Mouse (Mus musculus) c-Kit-positive CD71-negative TER-119-negative erythroid progenitor cells, embryonic 14.5 days (primary cell): ENCODE data around the gene Exd1.

ENCODE experiments used
- DNase-seq: peaks from one replicate; pipeline ENCODE4 v3.0.0-alpha.2; 2013; ENCODE audit warnings: low read depth

Exd1 gene

DNA sequence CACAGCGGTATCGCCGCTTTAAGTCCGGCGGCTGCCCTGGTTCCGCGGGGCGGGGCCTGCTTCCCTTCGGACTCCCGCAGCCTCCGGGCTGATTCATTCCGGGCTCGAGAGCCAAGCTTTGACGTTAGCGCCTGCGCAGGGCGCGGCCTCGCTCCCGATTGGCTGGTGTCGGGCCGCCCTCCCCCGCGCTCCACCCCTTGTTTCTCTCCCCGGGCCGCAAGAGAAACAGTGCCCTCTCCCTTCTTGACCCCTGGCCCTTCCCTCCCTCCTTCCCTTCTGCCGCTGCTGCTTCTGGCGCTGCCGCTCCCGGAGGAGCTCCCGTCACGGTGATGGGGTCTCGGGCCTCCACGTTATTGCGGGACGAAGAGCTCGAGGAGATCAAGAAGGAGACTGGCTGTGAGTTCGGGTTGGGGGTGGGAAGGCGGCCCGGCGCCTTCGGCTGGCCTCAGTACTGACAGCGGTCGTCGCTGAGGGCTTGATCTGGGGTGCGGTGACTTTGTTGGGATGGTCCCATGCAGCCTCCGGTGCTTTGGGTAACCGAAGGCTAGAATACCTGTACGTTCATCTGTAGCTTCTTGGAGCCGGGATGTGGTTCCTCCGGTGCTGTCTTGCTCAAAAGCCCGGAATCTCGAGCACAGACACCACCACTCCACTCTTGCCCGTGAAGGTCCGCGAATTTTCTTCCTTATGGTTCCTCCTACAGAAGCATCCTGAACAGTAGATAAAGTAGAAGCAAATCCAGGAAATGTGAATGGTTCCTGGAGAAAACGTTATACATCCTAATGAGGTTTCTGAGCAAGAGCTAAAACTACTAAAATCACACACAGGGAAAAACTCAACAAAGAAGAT is at the start of gene Exd1, which contains the start of gene Chp1:
Exd1 (minus strand) TSS at position 106 of the 849 bp plus-strand sequence.
Chp1 (plus strand) TSS at position 176 of the 849 bp plus-strand sequence.
- DNase-seq = peak; percentile 98

DNA sequence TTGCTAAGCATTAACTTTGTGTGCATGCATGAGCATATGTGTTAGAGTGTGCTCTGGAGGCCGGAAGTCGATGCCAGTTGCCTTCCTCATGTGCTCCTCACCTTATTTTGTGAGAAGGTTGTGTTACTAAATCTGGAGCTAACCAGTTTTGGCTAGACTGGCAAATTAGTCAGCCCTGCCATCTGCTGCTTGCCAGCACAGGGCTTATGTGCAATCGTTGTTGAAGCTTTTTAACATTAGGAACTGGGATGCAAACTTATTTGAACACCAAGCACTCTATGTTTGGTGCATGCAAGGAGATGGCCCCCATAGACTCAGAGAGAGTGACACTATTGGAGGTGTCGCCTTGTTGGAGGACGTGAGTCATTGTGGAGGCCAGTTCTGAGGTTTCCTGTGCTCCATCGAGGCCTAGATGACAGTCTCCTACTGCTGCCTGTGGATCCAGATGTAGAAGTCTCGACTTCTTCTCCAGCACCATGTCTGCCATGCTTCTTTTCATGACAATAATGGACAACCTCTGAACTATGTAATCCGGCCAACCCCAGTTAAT is 49.4 kb upstream of the Exd1 start:
- no peak for DNase-seq

DNA sequence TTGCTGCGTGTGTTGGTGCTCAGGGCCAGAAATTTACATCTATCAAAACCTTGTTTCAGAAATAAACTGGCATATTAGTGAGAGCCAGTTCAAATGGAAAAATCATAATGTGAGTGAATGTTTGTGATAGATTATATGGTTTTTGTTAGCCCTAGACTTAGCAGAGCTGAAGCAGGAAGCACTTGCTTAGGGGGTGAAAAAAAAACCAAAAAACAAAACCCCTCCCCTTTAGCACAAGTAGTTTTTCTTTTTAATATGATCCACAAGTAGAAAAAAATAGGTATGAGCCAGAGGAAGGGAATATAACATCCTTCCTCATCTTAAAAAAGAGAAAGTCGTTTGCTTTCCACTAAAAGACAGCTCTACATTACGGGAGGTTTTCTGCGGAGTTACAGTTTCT is 47.9 kb upstream of the Exd1 start:
- DNase-seq = no peak

DNA sequence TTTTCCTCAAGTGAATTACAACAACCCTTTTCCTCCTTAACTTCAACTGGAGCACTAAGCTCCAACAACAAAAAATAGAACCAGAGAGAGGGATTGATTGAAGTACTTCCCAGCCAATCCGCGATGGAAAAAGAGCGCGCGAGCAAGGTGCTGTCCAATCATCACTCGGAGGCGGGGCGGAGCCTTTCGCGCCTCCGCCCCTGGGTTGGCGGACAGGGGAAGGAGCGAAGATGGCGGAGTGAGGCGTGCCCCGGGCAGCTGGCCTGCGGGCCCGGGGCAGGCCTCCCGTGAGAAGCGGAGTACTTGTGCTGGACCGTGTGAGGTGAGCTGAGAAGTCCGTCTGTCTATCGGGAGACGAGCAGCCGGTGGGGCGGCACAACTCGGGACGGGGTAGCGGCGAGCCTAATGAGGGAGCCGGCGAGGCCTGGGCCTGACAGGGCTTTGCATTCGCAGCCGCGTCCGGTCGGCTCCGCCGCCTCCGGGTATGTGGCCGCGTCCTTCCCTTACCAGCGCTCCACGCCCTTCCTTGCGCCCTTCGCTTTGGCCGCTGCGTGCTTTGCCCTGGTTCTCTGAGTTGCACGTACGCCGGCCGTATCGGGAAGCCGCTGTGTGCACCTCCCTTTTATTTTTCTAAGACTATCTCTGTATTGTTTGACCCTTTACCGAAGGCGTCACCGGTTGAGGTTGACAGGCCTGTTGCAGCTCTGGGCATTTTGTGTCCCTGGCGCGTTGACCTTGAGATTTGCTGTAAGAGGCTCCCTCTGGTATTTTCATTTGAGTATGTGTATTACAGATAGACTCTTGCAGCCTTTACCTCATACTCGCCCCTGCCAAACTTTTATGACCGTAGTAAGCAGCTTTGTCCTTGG is 46.9 kb upstream of the Exd1 start:
- DNase-seq = peak; percentile 96

DNA sequence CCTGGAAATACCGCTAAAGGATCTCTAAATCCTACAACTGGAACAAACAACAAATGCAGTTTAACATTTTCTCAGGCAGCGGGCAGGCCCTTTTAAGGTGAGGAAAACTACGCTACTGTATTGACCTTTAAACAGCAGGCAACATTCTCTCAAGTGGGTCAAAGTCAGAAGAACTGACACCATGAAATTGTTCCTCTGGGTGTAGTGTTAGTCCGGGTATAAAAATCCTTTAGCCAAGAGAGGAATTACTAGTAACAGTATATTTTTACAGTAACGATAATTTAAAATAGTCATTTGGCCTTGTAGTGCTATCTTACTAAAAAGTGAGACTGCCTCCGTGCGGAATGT is 46.3 kb upstream of the Exd1 start:
- DNase-seq = no peak

DNA sequence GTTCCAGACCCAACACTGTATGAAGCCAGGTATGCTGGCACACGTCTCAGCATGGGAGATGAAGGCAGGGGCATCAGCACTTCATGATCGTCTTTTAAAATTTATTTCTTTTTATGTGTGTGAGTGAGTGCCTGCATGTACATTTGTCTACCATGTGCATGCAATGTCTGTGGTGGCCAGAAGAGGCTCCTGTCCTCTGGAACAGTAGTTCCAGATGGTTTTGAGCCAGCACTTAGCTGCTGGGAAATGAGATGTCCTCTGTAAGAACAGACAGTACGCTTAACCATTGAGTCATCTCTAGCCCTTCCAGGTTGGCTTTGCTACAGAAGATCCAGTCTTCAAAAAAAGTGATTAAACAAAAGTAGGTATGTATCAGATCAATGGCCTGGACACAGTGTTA is 43.8 kb upstream of the Exd1 start:
- DNase-seq = no peak

DNA sequence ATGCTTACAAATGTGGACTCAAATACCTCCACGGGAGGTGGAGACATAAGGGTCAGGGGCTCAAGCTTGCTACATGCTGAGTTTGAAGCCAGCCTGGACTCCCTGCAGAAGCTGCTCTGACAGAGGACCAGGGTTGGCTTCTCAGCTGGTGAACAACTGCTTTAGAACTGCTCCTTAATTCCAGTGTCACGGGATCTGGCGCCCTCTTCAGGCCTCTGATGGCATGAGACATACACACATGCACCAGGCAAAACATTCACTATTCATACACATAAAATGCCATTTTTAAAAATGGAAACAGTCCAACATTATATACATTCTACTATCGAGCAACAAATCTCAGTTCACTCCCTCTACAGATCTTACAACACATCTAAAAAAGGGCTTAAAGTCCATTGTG is 40.0 kb upstream of the Exd1 start:
- peak; percentile 70 for DNase-seq

DNA sequence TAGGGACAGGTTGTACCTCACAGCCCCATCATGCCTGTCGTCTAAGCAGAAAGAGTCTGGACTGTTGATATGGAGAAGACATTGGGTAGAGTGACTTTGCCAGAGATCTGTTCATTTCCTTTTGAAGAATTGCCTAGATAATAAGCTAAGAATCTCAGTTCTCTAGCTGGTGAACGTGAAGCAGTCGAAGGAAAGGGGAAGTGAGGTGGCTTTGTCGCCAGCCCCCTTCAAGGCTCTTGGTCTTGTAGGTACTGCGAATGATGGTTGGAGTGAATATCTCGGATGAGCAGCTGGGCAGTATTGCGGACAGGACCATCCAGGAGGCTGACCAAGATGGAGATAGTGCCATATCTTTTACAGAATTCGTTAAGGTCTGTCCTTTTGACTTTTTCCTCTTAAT is 36.9 kb upstream of the Exd1 start:
- no peak for DNase-seq

DNA sequence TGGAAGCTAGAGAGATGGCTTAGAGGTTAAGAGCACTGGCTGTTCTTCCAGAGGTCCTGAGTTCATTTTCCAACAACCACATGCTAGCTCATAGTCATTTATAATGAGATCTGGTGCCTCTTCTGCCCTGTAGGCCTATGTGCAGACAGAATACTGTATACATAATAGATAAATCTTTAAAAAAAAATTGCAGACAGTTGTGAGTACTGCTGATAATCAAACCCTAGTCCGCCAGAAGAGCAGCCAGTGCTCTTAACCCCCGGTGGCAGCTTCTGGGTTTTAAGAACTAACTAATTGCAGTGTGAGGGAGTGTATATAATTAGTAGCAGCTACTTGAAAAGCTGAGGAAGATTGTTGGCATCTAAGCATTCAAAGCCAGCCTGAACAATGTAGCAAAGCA is 36.0 kb upstream of the Exd1 start:
- no peak for DNase-seq

DNA sequence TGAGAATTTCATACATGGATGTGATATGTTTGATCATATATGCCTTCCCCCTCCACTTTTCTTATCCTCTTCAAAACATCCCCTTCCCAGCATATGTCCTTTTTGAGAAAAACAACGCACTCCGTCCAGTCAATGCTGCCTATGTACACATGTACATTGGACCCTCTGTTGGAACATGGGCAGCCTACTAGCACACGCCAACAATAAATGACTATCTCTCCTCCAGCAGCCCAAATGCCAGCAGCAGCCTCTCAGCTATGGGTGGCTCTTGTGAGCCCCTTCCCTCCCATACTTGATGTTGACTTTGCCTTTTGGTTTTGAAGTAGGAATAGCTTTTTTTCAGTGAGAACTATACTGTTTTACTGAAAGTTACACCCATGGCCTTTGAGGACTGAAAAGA is 34.1 kb upstream of the Exd1 start:
- no peak for DNase-seq

DNA sequence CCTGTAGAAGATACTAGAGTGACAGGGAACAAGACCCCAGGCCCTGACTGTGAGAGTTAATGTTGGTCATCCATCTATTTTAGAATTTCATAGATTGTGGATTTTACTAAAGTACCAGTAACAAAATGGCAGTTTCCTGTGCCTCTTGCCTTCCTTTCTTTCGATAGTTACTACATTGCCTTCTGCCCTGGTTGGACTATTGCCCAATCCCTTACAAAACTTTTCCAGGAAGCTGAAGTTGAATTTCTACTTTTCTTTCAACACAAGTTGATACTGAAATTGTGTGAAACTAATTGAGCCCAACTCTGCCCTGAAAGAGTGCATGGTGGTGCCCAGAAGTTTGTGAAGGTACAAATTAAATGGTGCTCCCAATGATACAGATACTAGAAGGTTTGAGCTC is 25.0 kb upstream of the Exd1 start:
- no peak for DNase-seq

DNA sequence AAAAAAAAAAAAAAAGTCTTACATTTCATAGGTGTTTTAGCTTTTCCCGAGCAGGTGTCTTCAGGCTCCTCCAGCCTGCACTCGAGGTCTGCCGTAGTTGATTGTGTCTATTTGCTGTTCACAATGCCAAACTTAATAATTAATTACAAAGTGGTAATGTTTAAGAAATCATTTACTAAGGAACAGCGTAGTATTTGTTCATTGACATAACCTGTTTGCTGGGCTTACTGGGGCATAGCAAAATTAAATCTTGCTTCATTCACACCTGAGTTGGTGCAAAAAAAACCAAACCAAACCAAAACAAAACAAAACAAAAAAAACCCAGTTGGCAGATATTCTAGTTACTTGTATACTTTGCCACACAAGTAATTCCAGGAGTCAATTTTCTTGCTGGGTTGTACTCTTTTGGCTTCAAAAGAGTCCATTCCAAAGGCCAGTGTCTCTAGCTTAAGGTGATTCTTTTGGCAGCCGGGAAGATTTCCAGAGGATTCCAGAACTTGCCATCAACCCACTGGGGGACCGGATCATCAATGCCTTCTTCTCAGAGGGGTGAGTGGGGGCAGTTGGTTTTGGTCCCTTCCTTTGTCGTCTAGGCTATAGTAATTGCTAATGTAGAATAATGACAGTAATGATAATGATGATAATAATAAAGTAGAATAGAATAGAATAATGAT is 18.9 kb upstream of the Exd1 start:
- no peak for DNase-seq

DNA sequence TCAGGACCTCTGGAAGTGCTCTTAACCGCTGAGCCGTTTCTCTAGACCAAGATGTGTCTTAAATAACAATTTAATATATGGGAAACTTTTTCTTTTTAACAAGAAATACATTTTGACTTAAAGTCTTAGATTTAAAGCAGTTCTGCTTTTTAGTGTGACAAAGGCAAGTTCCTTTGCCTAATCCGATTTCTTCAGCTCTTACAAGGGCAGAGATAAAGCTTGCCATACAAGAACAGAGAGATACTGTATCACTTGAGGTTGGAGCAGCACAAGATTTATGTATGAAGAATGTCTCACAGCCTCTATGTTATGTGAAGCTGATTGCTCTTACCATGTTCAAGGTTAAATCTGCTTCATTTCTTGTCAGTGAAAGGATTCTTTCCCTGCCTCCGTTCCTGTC is 17.9 kb upstream of the Exd1 start:
- no peak for DNase-seq

DNA sequence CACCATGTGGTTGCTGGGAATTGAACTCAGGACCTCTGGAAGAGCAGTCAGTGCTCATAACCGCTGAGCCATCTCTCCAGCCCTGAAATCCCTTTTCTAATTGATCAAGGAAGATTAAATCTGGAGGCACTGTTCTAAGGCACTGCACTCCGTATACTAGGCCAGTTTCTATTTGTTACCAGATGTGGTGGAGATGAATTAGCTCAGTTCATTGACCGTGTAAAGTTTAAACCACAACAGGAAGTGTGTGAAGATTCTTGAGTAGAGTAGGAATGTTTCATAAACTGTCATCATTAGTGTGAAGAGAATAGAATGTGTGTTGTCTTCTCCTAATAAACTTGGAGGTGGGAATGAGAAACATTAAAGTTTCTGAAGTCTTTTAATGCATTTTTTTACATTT is 14.4 kb upstream of the Exd1 start:
- DNase-seq = no peak

DNA sequence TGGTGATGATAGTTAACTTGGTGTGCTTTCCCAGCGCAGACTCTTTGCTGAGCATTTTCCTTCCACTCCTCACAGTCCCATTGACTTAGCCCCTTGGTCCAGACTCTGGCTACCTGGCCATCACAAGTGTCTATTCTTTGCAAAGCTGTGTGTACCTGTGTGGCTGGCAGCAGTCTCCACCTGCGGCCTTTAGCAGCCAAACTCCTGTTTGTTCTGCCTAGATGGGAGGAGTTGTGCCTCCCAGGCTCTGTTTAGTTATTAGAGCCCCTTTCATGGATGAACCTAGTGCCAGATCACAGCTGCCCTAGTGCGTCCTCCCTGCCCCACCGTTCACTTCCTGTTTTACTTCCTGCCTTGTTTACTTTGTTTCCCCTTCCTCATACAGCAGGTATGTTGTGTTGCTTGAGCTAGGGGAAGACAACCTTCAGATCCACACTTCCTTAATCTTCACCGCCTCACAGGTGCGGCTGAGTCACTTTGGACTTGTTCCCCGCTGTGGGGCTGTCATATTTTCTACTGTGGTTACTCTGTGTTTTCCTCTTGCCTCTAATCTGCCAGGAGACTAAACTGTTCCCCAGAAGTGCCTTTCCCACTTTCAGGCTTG is 11.4 kb upstream of the Exd1 start:
- peak; percentile 22 for DNase-seq

DNA sequence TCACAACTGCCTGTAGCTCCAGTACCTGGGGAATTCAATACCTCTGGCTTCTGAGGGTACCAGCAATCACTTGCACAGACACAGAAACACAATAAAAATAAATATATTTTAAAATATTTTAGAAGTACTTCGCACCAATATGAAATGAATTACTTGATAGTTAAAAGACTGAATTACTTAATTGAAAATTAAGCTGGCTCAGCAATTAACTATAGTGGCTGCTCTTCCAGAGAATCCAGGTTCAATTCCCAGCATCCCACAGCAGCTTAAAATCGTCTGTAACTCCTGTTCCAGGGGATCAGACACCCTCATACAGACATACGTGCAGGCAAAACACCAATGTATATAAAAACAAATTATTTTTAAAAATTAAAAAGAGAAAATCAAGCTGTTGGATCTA is 10.6 kb upstream of the Exd1 start:
- no peak for DNase-seq

DNA sequence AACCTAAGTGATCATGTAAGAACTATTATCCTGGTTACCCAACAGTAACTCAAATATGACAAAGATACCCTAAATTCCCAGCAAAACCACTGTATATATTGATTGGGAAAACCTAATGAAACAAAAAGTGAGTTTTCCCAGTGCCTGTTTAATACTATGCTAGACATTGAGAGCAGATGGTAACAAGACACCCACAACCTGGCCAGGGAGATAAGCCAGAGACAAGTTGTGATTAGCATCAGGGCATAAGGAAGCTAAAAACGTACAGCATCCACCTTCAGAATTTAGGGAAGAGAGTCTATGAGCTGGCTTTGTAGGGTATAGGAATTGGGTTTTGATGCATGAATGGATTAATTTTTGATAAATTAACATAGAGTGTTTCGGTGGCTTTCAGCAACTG is 2.3 kb upstream of the Exd1 start:
- no peak for DNase-seq

DNA sequence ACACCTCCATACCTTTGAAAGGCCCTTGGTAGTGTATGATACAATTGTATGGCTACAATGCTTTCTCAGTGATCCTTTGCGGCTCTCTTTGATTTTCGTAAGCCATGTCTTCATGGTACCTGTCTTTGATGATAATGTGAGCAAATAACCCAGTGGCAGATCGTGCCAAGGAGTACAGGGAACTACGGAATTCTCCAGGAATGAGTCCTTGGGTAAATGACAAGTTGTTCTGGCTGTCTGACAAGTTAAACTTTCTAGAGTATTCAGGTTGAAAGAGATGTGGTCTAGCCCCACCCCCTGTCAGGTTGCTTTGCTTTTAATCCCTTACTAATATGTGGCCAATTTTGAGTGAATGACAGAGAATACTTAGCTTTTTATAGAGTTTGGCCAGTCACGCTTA is 1.3 kb upstream of the Exd1 start:
- no peak for DNase-seq

DNA sequence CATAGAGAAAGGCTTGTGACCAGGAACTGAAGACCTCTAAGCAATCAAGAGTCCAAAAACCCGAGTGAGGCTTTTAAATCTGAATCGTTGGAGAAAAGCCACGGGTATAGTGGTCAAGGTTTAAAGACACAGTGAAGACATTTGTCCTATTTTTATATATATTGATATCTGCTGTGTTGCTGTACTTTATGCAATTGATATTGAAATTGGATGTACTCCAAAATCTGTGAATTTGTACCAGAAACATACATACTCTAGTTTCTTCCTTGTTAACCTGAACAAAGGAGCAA is 889 bp upstream of the Exd1 start:
- no peak for DNase-seq

DNA sequence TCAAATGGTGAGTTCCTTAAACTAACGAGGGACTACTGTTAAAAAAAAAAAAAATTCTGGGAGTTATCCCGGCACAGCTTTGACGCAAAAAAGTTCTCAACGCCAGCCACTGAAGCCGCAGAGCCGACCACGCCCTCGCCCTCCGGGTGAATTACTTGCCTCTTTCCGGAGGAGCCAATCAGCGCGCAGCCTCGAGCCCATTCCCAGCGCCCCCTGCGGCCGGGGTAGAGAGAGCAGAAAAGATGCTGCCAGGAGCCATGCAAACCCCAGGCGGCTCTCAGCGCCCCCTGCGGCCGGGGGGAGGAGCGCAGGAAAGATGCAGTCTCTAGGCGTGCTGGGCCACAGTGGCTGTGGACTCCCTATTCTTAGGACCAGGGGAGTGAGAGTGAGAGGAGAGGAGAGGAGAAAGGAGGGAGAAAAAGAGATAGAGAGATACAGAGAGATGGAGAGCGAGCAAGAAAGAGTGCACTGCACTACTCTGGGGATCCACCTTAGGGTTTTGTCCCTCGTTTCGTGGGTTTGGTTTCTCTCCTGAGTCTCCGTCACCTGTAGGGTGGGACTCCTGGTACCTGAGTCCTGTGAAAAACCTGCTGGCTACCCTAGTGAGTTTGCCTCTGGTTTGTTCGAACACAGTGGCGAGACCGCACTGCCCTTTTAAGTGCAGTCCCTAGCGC is 442 bp downstream of the Exd1 start:
- peak; percentile 85 for DNase-seq

DNA sequence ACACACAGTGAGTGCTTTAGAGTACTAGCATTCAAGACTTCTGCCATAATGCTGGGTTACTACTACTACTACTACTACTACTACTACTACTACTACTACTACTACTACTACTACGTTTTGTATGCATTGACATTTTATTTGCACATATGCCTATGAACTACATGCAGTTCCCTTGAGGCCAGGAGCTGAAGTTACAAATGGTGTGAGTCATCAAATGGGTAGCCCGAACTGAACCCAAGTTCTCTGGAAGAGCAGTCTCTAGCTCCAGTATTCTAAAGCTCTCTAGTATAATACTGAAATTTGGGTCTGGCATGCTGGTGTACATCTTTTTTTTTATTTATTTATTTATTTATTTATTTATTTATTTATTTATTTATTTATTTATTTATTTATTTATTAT is 3.8 kb downstream of the Exd1 start:
- DNase-seq = no peak

DNA sequence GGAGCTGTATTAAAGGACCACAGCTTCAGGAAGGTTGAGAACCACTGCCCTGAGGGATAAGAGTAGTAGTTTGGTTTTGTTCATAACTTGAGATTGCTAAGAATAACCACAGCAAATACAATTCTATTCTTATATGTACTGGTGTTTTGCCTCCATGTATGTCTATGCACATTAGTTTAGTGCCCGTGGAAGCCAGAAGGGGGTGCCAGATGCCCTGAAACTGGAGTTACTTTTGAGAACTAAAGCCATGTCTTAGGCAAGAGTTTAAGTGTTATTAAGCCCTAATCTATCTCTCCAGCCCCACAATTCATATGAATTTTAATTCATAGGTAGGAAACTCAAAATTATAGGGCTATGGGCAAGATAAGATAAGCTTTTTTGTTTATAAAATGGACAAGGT is 5.3 kb downstream of the Exd1 start:
- peak; percentile 45 for DNase-seq
